Mouse (Mus musculus) MEL-GATA-1-ER (cell line): ENCODE measurements around the gene Aadacl2.
A peak's percentile ranks its signal among the peaks of the same experiment; 100 is the strongest.

Experiments used
- DNase-seq: peaks from one replicate; pipeline ENCODE4 v3.0.0-alpha.2; 2012; ENCODE audit warnings: low read depth; ENCODE audit errors: extremely low read depth

Gene Aadacl2

DNA sequence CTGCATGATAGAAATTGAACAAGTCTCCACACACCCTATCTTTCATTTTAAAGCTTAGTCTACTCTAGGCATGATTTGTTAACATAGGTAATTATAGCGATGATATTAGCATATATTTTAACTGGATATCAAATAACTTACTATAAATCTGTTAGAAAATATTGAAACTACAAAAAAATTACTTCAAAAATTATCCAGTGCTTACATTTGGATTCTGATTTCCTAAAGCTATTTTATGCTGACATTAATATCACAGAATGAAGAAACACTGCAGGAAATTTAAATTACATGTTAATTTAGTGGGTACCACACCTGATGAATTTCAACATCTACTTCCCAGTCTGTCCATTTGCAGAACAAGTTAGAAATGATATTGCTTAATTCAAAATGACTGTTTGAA, at the start of gene Aadacl2:
TSS of gene Aadacl2 (plus strand) at position 301 of the 400 bp plus-strand sequence.
- DNase-seq, result no peak

DNA sequence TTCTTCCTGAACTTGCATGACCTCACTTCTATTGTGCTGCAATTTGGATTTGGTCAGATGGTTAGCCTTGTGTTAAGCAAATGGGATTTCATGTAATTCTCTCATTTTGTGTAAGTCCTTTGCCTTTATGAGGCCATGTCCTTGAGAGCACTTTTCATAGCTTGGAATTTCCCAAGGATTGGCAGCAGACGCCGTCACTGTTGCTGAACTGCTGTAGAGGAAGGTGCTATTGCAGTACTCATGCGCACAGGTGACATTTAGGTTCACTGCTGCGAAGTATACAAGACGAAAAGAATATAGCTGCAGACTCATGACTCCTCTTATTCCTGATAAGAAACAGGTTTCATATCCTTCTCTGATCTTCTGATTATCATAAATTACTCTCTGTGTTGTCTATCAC, 35.7 kb upstream of the Aadacl2 start:
- DNase-seq, result no peak

DNA sequence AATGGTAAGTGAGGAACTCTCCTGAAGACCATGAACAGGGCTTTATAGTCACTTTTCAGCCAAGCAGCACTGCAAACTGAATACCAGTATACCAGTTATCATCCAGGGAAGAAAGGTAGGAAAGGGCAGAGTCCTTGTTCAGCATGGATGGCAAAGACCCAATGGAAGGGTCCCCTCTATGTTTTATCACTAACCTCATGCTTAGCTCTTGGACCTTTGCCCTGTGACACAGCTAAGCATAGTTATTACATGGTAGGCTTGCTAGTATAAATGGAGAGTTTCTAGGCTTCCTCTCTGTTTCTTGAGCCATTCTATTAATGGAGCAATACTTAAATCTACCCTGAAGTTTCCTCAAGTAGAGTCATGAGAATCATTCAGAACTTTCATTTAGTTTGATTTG, 32.0 kb upstream of the Aadacl2 start:
- DNase-seq, result no peak

DNA sequence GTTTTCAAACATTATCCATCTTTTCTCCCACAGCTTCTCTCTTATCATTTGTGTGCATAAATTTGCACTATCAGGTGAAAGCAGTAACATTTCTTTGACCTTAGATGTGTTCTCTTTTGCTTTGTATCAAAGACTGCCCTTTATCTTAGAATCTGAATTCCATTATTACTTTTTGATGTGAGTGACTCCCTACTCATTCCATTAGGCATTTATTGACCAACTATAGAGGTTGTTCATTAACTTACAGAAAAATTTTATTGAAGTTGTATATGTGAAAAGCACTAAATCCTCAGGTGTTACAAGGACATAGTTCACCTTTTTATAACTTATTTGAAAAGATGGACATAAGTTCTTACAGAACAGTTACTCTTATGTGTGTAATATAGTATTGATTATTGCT, 2.9 kb upstream of the Aadacl2 start:
- DNase-seq, result no peak

DNA sequence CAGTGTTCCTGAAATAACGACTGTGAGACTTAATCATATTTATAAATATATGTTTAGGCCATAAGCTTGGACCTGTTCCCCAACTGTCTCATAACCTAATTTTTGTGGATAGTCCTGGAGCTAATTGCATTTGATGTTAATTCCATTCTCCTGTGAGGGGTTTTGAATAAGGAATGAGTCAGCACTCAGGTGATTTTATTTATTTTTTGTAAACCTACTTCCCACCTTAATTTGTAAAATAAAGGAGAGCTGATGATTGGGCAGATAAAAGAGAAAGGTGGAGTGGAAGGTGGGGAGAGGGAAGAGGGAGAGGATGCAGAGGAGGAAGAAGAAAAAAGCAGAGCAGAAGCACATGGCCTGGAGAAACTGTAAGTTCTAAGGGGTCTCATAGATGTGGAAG, 18.9 kb downstream of the Aadacl2 start, which contains the start of gene Aadac:
TSS of gene Aadac (plus strand) at position 301 of the 400 bp plus-strand sequence.
- DNase-seq, result no peak

DNA sequence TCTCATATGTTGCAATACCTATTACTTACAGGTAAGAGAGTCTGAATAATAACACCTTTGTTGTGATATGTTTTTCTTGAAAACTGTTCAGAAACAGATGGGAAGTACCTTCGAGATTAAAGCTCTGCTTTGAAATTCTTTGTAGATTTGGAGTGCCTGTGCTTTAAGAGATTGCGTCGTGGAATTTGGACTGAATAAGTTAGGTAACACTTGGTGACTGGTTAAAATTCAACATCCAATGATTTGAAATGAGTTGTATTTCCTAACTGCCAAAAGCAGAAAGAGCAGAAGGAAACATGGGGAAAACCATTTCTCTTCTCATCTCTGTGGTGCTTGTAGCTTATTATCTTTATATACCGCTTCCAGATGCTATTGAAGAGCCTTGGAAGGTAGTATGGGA, 25.0 kb downstream of the Aadacl2 start:
- DNase-seq, result no peak

DNA sequence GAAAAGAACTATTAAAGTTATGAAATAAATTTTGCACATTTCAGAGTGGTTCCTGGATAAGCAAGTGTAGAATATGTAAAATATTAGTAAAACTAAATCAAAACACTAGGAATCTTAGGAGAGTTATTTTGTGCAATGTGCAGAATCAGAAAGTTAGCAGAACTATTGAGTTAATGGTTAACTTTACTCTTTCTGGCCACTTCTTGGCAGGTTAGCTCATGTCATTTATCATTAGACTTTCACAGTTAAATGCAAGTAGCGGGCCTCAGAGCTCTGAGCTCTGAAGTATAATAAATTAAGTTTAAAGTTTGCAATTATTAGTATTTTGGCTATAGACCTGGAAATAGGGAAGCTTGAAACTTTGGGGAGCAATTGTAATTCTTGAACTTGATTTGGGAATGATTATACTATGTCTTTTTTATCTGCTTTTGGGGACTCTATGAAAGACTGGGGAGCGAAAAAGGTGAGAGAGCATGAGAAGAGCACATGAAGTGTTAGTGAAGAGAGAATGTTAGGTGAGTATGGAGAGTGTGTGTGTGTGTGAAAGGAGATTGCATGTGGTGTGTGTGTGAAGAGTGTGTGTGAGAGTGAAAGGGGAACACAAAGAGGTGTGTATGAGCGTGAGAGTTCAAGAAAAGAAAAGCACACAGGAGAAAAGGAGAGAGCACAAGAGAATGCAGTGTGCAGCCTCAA, 39.8 kb downstream of the Aadacl2 start:
- DNase-seq, result no peak

DNA sequence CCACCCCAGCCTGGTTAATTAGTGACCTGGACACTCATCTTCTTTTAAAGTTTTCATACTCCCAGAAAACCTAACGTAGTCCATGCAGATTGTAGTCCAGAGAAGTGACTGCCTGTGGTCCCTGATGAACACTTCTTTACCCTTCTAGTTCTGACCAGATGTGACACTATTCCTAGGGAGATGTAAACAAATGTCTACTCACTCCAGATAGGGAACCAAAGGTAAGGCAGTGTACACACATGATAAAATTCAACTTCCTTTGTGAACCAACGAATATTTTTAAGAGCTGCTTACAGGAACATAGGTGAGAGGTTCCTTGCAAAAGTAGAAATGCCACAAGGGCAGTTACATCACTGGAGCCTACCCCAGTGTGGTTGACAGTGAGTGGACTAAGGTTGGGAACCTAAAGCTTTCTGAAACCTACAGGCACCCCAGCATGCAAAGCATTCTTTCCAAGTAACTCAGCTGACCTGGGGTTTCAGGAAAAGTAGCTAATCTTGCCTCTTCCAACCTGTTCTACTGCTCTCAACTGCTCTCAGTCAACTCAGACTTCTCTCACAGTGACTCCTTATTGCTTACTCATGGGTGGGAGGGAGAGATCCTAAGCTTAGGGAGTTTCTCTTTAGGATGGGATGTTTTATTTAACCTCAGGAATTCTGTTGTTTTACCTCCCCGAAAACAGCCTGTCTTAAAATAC, 46.8 kb downstream of the Aadacl2 start:
- DNase-seq, result no peak

DNA sequence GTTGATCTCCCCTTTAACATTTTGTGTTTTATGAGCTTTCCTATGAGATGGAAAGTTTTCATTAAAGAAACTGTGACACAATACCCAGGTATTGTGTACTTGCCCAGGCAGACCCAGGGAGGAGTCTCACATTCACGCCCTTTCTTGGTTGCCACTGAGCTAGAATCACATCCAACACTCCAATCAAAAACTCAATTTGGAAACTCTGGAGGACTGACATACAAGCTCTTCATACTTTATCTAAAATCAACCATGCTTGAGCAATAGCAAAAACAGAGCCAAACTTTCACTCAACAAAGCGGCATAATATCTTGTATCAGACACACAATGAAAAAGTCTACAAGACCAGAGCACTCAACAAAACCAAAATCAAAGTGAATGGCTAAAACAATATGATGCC, 47.4 kb downstream of the Aadacl2 start:
- no peak for DNase-seq

DNA sequence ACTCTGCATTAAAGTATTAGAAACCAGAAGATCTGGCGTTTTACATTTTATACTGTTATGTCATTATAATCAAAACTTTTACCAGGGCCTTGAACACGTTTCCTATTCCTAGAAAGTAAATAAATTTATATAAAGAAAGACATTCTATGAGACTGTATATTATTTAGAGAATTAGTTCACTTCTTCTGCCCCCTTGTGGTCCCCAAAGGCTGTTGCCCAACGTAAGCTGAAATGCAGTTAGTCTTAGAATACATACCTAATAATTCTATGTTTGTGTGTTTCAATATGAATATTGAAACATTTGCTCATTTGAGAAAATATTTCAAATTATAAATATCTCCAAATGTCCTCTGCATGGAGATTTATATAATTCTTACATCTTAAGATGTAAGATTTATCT, 49.9 kb downstream of the Aadacl2 start:
- peak; percentile 36 for DNase-seq

DNA sequence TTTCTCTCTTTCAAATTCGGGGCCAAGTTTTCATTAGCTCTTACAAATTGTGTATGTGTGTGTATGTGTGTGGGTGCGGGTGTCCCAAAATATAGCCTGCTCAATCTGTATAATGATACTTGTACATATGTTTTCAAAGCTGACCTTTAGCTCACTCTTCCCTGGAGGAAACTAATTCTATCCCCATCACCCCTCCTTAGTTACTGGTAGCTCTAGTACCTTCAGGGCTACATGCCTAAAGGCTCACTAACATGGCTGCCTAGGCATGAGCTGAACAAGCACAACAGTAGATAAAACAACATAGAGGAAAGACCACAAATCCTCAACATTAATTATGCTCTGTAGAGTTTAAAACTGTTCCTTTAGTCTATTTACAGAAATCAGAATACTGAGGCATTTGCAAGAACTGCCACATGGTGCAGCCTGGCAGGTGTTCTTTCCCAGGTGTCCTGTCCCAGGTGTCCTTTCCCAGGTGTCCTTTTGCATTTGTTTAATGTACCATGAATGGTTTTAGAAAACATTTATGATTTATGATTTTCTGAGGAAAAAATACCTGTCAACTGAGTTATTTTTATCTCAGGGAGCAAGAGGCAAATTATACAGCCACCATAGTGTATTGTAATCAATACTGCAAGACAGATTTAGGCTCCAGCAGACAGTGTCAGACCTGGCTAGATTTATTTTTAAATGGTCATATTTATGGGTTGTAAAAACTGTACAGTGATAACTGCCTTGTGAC, 50.7 kb downstream of the Aadacl2 start:
- no peak for DNase-seq

DNA sequence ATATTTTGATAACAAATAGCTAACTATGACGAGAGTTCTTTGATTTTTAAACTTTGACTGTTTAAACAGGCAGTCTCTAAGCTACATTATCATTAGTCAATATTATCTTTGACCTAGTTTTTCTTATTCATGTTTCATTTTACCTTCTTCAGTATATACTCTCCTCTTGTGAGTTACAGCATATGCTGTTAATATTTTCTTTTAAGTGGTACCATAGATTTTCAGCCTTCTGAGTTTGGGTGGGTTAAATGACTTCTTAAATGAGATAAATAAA, 51.2 kb downstream of the Aadacl2 start:
- no peak for DNase-seq
